Mouse (Mus musculus): ENCODE results near the gene Mical3. TPM values are rescaled to one million over a fixed set of nuclear protein-coding genes. Genes with fewer than 3 reads are reported as not detected.

Mical3 gene
- polyA plus RNA-seq, 1 experiment from 2014 or later: 27.4 TPM

- Histone ChIP-seq H3K27ac (ENCODE audit: low read depth, low read length) (no peak overlapping the region), H3K36me3 (ENCODE audit: control insufficient read depth, insufficient read depth, low read length) (no peaks in the 10 kb centered on the region), H3K9me3 (ENCODE audit: control insufficient read depth, low read length) (no peaks in the 10 kb centered on the region), H3K4me2 (replicated peaks; ENCODE audit: low read depth, low read length) (no peak overlapping the region), H3K4me3 (ENCODE audit: low read depth, low read length) (no peak overlapping the region), H3K9ac (ENCODE audit: low read depth, low read length) (no peak overlapping the region), H3K4me1 (replicated peaks; ENCODE audit: control insufficient read depth, insufficient read depth, low read length) (no peaks in the 10 kb centered on the region), H3K27me3 (ENCODE audit: control insufficient read depth, insufficient read depth, low read length) (no peaks in the 10 kb centered on the region)
- no peak for ATAC-seq (ENCODE audit: low FRiP score)
- no peak for DNase-seq (ENCODE audit: low spot score)
- 53% methylated on average over 6 of the region's 6 CpGs for WGBS
These were observed 20.9 kb upstream of the Mical3 start for GRCm38 (mm10) chr6:121151732-121152131.

- no peaks in the 10 kb centered on the region for H3K9me3 ChIP-seq (ENCODE audit: control insufficient read depth, low read length)
- H3K27ac ChIP-seq (ENCODE audit: low read depth, low read length): no peak overlapping the region
- no peaks in the 10 kb centered on the region for H3K27me3 ChIP-seq (ENCODE audit: control insufficient read depth, insufficient read depth, low read length)
- DNase-seq (ENCODE audit: low spot score): no peak
- H3K9ac ChIP-seq (ENCODE audit: low read depth, low read length): no peak overlapping the region
- no peak overlapping the region for H3K4me2 ChIP-seq (replicated peaks; ENCODE audit: low read depth, low read length)
- WGBS: 91% methylated on average over 8 of the region's 8 CpGs
- H3K4me3 ChIP-seq (ENCODE audit: low read depth, low read length): no peak overlapping the region
- peaks cover 3% of the 10 kb centered on the region; the same call in 1 of the 2 replicates for H3K4me1 ChIP-seq (replicated peaks; ENCODE audit: control insufficient read depth, insufficient read depth, low read length)
- no peak for ATAC-seq (ENCODE audit: low FRiP score)
- H3K36me3 ChIP-seq (ENCODE audit: control insufficient read depth, insufficient read depth, low read length): no peaks in the 10 kb centered on the region
These were observed 19.3 kb upstream of the Mical3 start for GRCm38 (mm10) chr6:121150126-121150525.

- Histone ChIP-seq H3K4me2 (replicated peaks; ENCODE audit: low read depth, low read length) (no peak overlapping the region), H3K36me3 (ENCODE audit: control insufficient read depth, insufficient read depth, low read length) (no peaks in the 10 kb centered on the region), H3K9me3 (ENCODE audit: control insufficient read depth, low read length) (no peaks in the 10 kb centered on the region), H3K27ac (ENCODE audit: low read depth, low read length) (no peak overlapping the region), H3K27me3 (ENCODE audit: control insufficient read depth, insufficient read depth, low read length) (no peaks in the 10 kb centered on the region), H3K4me3 (ENCODE audit: low read depth, low read length) (no peak overlapping the region), H3K4me1 (replicated peaks; ENCODE audit: control insufficient read depth, insufficient read depth, low read length) (peaks cover 3% of the 10 kb centered on the region; the same call in 1 of the 2 replicates), H3K9ac (ENCODE audit: low read depth, low read length) (no peak overlapping the region)
- ATAC-seq (ENCODE audit: low FRiP score) (no peak), DNase-seq (ENCODE audit: low spot score) (no peak)
- 69% methylated on average over 3 of the region's 3 CpGs for WGBS
These were observed 18.6 kb upstream of the Mical3 start for GRCm38 (mm10) chr6:121149420-121149819.

GRCm38 (mm10) chr6:121148360-121148759 lies 17.6 kb upstream of the Mical3 start:
- Histone ChIP-seq H3K9me3 (ENCODE audit: control insufficient read depth, low read length) (no peaks in the 10 kb centered on the region), H3K27me3 (ENCODE audit: control insufficient read depth, insufficient read depth, low read length) (no peaks in the 10 kb centered on the region), H3K36me3 (ENCODE audit: control insufficient read depth, insufficient read depth, low read length) (no peaks in the 10 kb centered on the region), H3K4me2 (replicated peaks; ENCODE audit: low read depth, low read length) (no peak overlapping the region), H3K4me1 (replicated peaks; ENCODE audit: control insufficient read depth, insufficient read depth, low read length) (peaks cover 3% of the 10 kb centered on the region; the same call in 1 of the 2 replicates), H3K4me3 (ENCODE audit: low read depth, low read length) (no peak overlapping the region), H3K9ac (ENCODE audit: low read depth, low read length) (no peak overlapping the region), H3K27ac (ENCODE audit: low read depth, low read length) (no peak overlapping the region)
- ATAC-seq (ENCODE audit: low FRiP score): no peak
- 59% methylated on average over 3 of the region's 3 CpGs for WGBS
- no peak for DNase-seq (ENCODE audit: low spot score)

GRCm38 (mm10) chr6:121146798-121147197 lies 16.0 kb upstream of the Mical3 start:
- Histone ChIP-seq H3K4me1 (replicated peaks; ENCODE audit: control insufficient read depth, insufficient read depth, low read length) (peaks cover 3% of the 10 kb centered on the region; the same call in 1 of the 2 replicates), H3K4me3 (ENCODE audit: low read depth, low read length) (no peak overlapping the region), H3K4me2 (replicated peaks; ENCODE audit: low read depth, low read length) (no peak overlapping the region), H3K9ac (ENCODE audit: low read depth, low read length) (no peak overlapping the region), H3K9me3 (ENCODE audit: control insufficient read depth, low read length) (no peaks in the 10 kb centered on the region), H3K27ac (ENCODE audit: low read depth, low read length) (no peak overlapping the region), H3K36me3 (ENCODE audit: control insufficient read depth, insufficient read depth, low read length) (no peaks in the 10 kb centered on the region), H3K27me3 (ENCODE audit: control insufficient read depth, insufficient read depth, low read length) (no peaks in the 10 kb centered on the region)
- DNase-seq (ENCODE audit: low spot score) (no peak), ATAC-seq (ENCODE audit: low FRiP score) (no peak)
- 38% methylated on average over 4 of the region's 4 CpGs for WGBS

GRCm38 (mm10) chr6:121145906-121146305 lies 15.1 kb upstream of the Mical3 start:
- H3K27ac ChIP-seq (ENCODE audit: low read depth, low read length): no peak overlapping the region
- H3K4me1 ChIP-seq (replicated peaks; ENCODE audit: control insufficient read depth, insufficient read depth, low read length): peaks cover 3% of the 10 kb centered on the region; the same call in 1 of the 2 replicates
- no peak overlapping the region for H3K9ac ChIP-seq (ENCODE audit: low read depth, low read length)
- ATAC-seq (ENCODE audit: low FRiP score) (peak; percentile 53; the same call in 1 of the 2 replicates), DNase-seq (ENCODE audit: low spot score) (peak; percentile 47)
- H3K36me3 ChIP-seq (ENCODE audit: control insufficient read depth, insufficient read depth, low read length): no peaks in the 10 kb centered on the region
- H3K9me3 ChIP-seq (ENCODE audit: control insufficient read depth, low read length): no peaks in the 10 kb centered on the region
- H3K4me2 ChIP-seq (replicated peaks; ENCODE audit: low read depth, low read length): no peak overlapping the region
- no peaks in the 10 kb centered on the region for H3K27me3 ChIP-seq (ENCODE audit: control insufficient read depth, insufficient read depth, low read length)
- WGBS: 20% methylated on average over 8 of the region's 8 CpGs
- H3K4me3 ChIP-seq (ENCODE audit: low read depth, low read length): no peak overlapping the region

GRCm38 (mm10) chr6:121145010-121145604 lies 14.3 kb upstream of the Mical3 start:
- no peak overlapping the region for H3K4me3 ChIP-seq (ENCODE audit: low read depth, low read length)
- WGBS: 47% methylated on average over 13 of the region's 13 CpGs
- H3K36me3 ChIP-seq (ENCODE audit: control insufficient read depth, insufficient read depth, low read length): no peaks in the 10 kb centered on the region
- no peak overlapping the region; the same call in 1 of the 2 replicates for H3K27ac ChIP-seq (ENCODE audit: low read depth, low read length)
- no peak for ATAC-seq (ENCODE audit: low FRiP score)
- H3K9me3 ChIP-seq (ENCODE audit: control insufficient read depth, low read length): no peaks in the 10 kb centered on the region
- H3K9ac ChIP-seq (ENCODE audit: low read depth, low read length): no peak overlapping the region
- no peak overlapping the region for H3K4me2 ChIP-seq (replicated peaks; ENCODE audit: low read depth, low read length)
- H3K4me1 ChIP-seq (replicated peaks; ENCODE audit: control insufficient read depth, insufficient read depth, low read length): peaks cover 3% of the 10 kb centered on the region; the same call in 1 of the 2 replicates
- DNase-seq (ENCODE audit: low spot score): no peak
- no peaks in the 10 kb centered on the region for H3K27me3 ChIP-seq (ENCODE audit: control insufficient read depth, insufficient read depth, low read length)

- no peak overlapping the region for H3K9ac ChIP-seq (ENCODE audit: low read depth, low read length)
- 65% methylated on average over 4 of the region's 4 CpGs for WGBS
- H3K27ac ChIP-seq (ENCODE audit: low read depth, low read length): no peak overlapping the region
- peaks cover 3% of the 10 kb centered on the region; the same call in 1 of the 2 replicates for H3K4me1 ChIP-seq (replicated peaks; ENCODE audit: control insufficient read depth, insufficient read depth, low read length)
- DNase-seq (ENCODE audit: low spot score): no peak
- no peak overlapping the region for H3K4me3 ChIP-seq (ENCODE audit: low read depth, low read length)
- ATAC-seq (ENCODE audit: low FRiP score): no peak
- H3K36me3 ChIP-seq (ENCODE audit: control insufficient read depth, insufficient read depth, low read length): no peaks in the 10 kb centered on the region
- no peaks in the 10 kb centered on the region for H3K27me3 ChIP-seq (ENCODE audit: control insufficient read depth, insufficient read depth, low read length)
- H3K9me3 ChIP-seq (ENCODE audit: control insufficient read depth, low read length): no peaks in the 10 kb centered on the region
- no peak overlapping the region for H3K4me2 ChIP-seq (replicated peaks; ENCODE audit: low read depth, low read length)
These were observed 13.3 kb upstream of the Mical3 start for GRCm38 (mm10) chr6:121144066-121144465.

GRCm38 (mm10) chr6:121143439-121143838 lies 12.6 kb upstream of the Mical3 start:
- peaks cover 3% of the 10 kb centered on the region; the same call in 1 of the 2 replicates for H3K4me1 ChIP-seq (replicated peaks; ENCODE audit: control insufficient read depth, insufficient read depth, low read length)
- no peak overlapping the region for H3K4me2 ChIP-seq (replicated peaks; ENCODE audit: low read depth, low read length)
- no peak overlapping the region for H3K9ac ChIP-seq (ENCODE audit: low read depth, low read length)
- no peak overlapping the region for H3K4me3 ChIP-seq (ENCODE audit: low read depth, low read length)
- H3K36me3 ChIP-seq (ENCODE audit: control insufficient read depth, insufficient read depth, low read length): no peaks in the 10 kb centered on the region
- no peaks in the 10 kb centered on the region for H3K9me3 ChIP-seq (ENCODE audit: control insufficient read depth, low read length)
- ATAC-seq (ENCODE audit: low FRiP score) (no peak), DNase-seq (ENCODE audit: low spot score) (no peak)
- H3K27ac ChIP-seq (ENCODE audit: low read depth, low read length): no peak overlapping the region
- no peaks in the 10 kb centered on the region for H3K27me3 ChIP-seq (ENCODE audit: control insufficient read depth, insufficient read depth, low read length)
- WGBS: 83% methylated on average over 8 of the region's 8 CpGs

Data from hindbrain, embryonic 11.5 days (tissue).